Mouse (Mus musculus): ENCODE data around the gene Stfa3. TPM values are rescaled to one million over a fixed set of nuclear protein-coding genes. Genes with fewer than 3 reads are reported as not detected.

Gene Stfa3
- total RNA-seq, 2 experiments from 2014 or later = 8.0 TPM; not detected in 1

Other genes with a start within 250 kb of the Stfa3 start
- not detected in 2 replicates for gene Gm5416, start 245.0 kb downstream of the Stfa3 start, total RNA-seq (2015; ENCODE audit: low replicate concordance)
- gene Gm5416, start 245.0 kb downstream of the Stfa3 start, total RNA-seq (2017; ENCODE audit: low replicate concordance) = not detected in 2 replicates
- gene 2010005H15Rik, start 233.9 kb downstream of the Stfa3 start, total RNA-seq (2015; ENCODE audit: low replicate concordance) = not detected in 2 replicates
- gene 2010005H15Rik, start 233.9 kb downstream of the Stfa3 start, total RNA-seq (2017; ENCODE audit: low replicate concordance) = not detected in 2 replicates
- not detected in 2 replicates for gene Stfa1, start 178.4 kb downstream of the Stfa3 start, total RNA-seq (2015; ENCODE audit: low replicate concordance)
- not detected in 2 replicates for gene Stfa1, start 178.4 kb downstream of the Stfa3 start, total RNA-seq (2017; ENCODE audit: low replicate concordance)
- gene BC117090, start 121.1 kb downstream of the Stfa3 start, total RNA-seq (2015; ENCODE audit: low replicate concordance) = not detected in 2 replicates
- gene BC117090, start 121.1 kb downstream of the Stfa3 start, total RNA-seq (2017; ENCODE audit: low replicate concordance) = not detected in 2 replicates
- not detected in 2 replicates for gene BC100530, start 87.6 kb downstream of the Stfa3 start, total RNA-seq (2015; ENCODE audit: low replicate concordance)
- gene BC100530, start 87.6 kb downstream of the Stfa3 start, total RNA-seq (2017; ENCODE audit: low replicate concordance) = not detected in 2 replicates
- 13.4 TPM in 1 of 2 replicates, not detected in the other for gene Stfa2, start 46.9 kb downstream of the Stfa3 start, total RNA-seq (2015; ENCODE audit: low replicate concordance)
- gene Stfa2, start 46.9 kb downstream of the Stfa3 start, total RNA-seq (2017; ENCODE audit: low replicate concordance) = 3.5 TPM in 1 of 2 replicates, not detected in the other
- not detected in 2 replicates for gene Casr, start 106.7 kb upstream of the Stfa3 start, total RNA-seq (2015; ENCODE audit: low replicate concordance)
- gene Casr, start 106.7 kb upstream of the Stfa3 start, total RNA-seq (2017; ENCODE audit: low replicate concordance) = not detected in 2 replicates
- gene Cd86, start 210.7 kb upstream of the Stfa3 start, total RNA-seq (2015; ENCODE audit: low replicate concordance) = 7.1 and 15.9 TPM in 2 replicates
- gene Cd86, start 210.7 kb upstream of the Stfa3 start, total RNA-seq (2017; ENCODE audit: low replicate concordance) = 4.5 and 19.1 TPM in 2 replicates
- not detected in 2 replicates for gene Ildr1, start 238.6 kb upstream of the Stfa3 start, total RNA-seq (2015; ENCODE audit: low replicate concordance)
- gene Ildr1, start 238.6 kb upstream of the Stfa3 start, total RNA-seq (2017; ENCODE audit: low replicate concordance) = not detected in 2 replicates

Measured in erythroid progenitor cell, adult 5-6 weeks (primary cell).